In the genomic region with DNA sequence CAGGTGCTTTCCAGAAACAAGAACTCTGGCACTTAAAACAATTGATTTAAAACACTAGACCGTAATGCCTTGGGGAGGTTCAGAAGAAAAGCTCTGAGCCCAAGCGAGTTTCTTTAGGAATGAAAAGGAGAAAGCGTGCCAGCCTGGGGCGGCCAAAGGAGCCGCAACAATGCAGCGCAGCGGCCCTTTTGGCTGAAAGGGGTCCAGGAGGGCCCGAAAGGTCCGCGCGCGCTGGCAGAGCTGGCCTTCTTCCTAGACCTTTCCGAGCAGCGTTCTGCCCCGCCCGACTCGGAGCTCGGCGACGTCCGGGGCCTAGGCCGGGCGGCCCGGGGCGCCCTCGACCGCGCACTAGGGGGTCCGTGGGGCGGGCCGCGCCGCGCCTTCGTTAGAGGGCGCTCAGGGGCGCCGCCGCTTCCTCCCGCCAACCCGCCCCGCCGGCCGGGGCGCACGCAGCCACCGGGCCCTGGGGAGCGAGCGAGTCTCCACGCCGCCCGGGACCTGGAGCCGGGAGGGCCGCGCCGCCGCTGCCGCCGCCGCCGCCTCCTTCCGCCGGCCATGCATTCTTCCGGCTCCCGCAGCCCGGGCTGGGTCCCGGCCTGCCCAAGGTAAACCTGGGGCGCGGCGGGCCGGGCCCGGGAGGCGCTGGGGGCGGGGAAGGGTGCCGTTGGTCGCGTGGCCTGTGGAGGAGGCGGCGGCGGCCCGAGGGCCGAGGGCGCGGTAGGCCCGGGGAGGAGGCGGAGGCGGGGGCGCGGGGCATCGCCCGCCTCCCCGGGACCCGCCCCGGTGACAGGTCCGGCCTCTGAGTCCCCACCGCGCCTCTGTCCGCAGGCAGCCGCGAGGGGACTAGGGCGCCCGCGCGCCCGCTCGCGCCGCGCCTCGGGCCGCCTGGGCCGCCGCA, we compare ENCODE assay signal across 8 mouse cellular contexts. TPM values are rescaled to one million over a fixed set of nuclear protein-coding genes. Genes with fewer than 3 reads are reported as not detected.
DNase-seq lines count a peak whose midpoint lies in the region; ATAC-seq lines count a peak whose summit lies in the region.

A gene (plus strand): TSS at position 234 of the 898 bp plus-strand sequence.

- peak; percentile 79 to 80 for DNase-seq in heart, adult 9 months (ENCODE audit: low spot score in 2 of 2)
- peak; percentile 88 for DNase-seq in kidney, adult 9 months
- peak; percentile 58 to 71 for DNase-seq in spleen, postnatal 10 days (ENCODE audit: low spot score in 2 of 2)

- no peaks in the 10 kb centered on the region; the same call in 1 of the 2 replicates for H3K36me3 ChIP-seq in erythroblast, embryonic 14.5 days (ENCODE audit: control insufficient read depth)
- H3K36me3 ChIP-seq in embryonic facial prominence, embryonic 13.5 days, result 0 out of 2 replicates have a peak, but pooled peaks cover 11% of the 10 kb centered on the region
- H3K36me3 ChIP-seq in limb, embryonic 15.5 days, result peaks cover 1% of the 10 kb centered on the region; the same call in 1 of the 2 replicates
- no peaks in the 10 kb centered on the region for H3K36me3 ChIP-seq in midbrain, embryonic 16.5 days (ENCODE audit: control insufficient read depth, insufficient read depth, low read length)

- no peaks in the 10 kb centered on the region; the same call in 1 of the 2 replicates for H3K4me1 ChIP-seq in erythroblast, embryonic 14.5 days (ENCODE audit: control insufficient read depth)
- H3K4me1 ChIP-seq in embryonic facial prominence, embryonic 13.5 days, result peaks cover 27% of the 10 kb centered on the region
- peaks cover 15% of the 10 kb centered on the region; the same call in 1 of the 2 replicates for H3K4me1 ChIP-seq in limb, embryonic 15.5 days
- peaks cover 33% of the 10 kb centered on the region for H3K4me1 ChIP-seq in midbrain, embryonic 16.5 days (ENCODE audit: control insufficient read depth, insufficient read depth, low read length)

- peak within 1 kb of the TSS; percentile 85 for H3K4me2 ChIP-seq in embryonic facial prominence, embryonic 13.5 days
- H3K4me2 ChIP-seq in limb, embryonic 15.5 days, result peak within 1 kb of the TSS; percentile 84
- peak within 1 kb of the TSS; percentile 52 for H3K4me2 ChIP-seq in midbrain, embryonic 16.5 days (ENCODE audit: low read length)

- 1% methylated on average over 71 of the region's 113 CpGs for WGBS in embryonic facial prominence, embryonic 13.5 days
- WGBS in limb, embryonic 15.5 days, result under 1% methylated on average over 44 of the region's 113 CpGs
- WGBS in midbrain, embryonic 16.5 days, result under 1% methylated on average over 74 of the region's 113 CpGs

- H3K27ac ChIP-seq in embryonic facial prominence, embryonic 13.5 days, result peak within 1 kb of the TSS; percentile 93
- H3K27ac ChIP-seq in limb, embryonic 15.5 days, result peak within 1 kb of the TSS; percentile 94
- H3K27ac ChIP-seq in midbrain, embryonic 16.5 days (ENCODE audit: low read length), result peak within 1 kb of the TSS; percentile 96

- ATAC-seq in erythroblast, adult 5-6 weeks (replicated peaks; ENCODE audit: low FRiP score, poor library complexity, severe bottlenecking), result no peak
- peak; percentile 79 for ATAC-seq in embryonic facial prominence, embryonic 13.5 days (ENCODE audit: insufficient number of reproducible peaks, insufficient read depth, low FRiP score, low TSS enrichment, low read depth)
- peak; percentile 87 for ATAC-seq in limb, embryonic 15.5 days (ENCODE audit: insufficient number of reproducible peaks, low FRiP score, low TSS enrichment, low read depth)
- ATAC-seq in midbrain, embryonic 16.5 days, result peak; percentile 71

- no peaks in the 10 kb centered on the region; the same call in 1 of the 2 replicates for H3K9me3 ChIP-seq in erythroblast, embryonic 14.5 days (ENCODE audit: control insufficient read depth, low read length)
- H3K9me3 ChIP-seq in embryonic facial prominence, embryonic 13.5 days, result no peaks in the 10 kb centered on the region
- no peaks in the 10 kb centered on the region for H3K9me3 ChIP-seq in limb, embryonic 15.5 days
- no peaks in the 10 kb centered on the region for H3K9me3 ChIP-seq in midbrain, embryonic 16.5 days (replicated peaks; ENCODE audit: control insufficient read depth, low read length, poor library complexity, severe bottlenecking)

- peak within 1 kb of the TSS; percentile 59 for H3K4me3 ChIP-seq in erythroblast, embryonic 14.5 days (replicated peaks)
- peak within 1 kb of the TSS; percentile 95 for H3K4me3 ChIP-seq in embryonic facial prominence, embryonic 13.5 days
- peak within 1 kb of the TSS; percentile 90 for H3K4me3 ChIP-seq in limb, embryonic 15.5 days
- peak within 1 kb of the TSS; percentile 57 for H3K4me3 ChIP-seq in midbrain, embryonic 16.5 days (ENCODE audit: low read depth, low read length)

- H3K9ac ChIP-seq in embryonic facial prominence, embryonic 13.5 days, result peak within 1 kb of the TSS; percentile 95
- H3K9ac ChIP-seq in limb, embryonic 15.5 days, result peak within 1 kb of the TSS; percentile 90
- H3K9ac ChIP-seq in midbrain, embryonic 16.5 days (ENCODE audit: low read depth, low read length), result peak within 1 kb of the TSS; percentile 98

- H3K27me3 ChIP-seq in erythroblast, embryonic 14.5 days (ENCODE audit: control insufficient read depth), result peaks cover 69% of the 10 kb centered on the region
- no peaks in the 10 kb centered on the region for H3K27me3 ChIP-seq in embryonic facial prominence, embryonic 13.5 days
- H3K27me3 ChIP-seq in limb, embryonic 15.5 days, result no peaks in the 10 kb centered on the region
- H3K27me3 ChIP-seq in midbrain, embryonic 16.5 days (ENCODE audit: control insufficient read depth, insufficient read depth, low read depth, low read length), result no peaks in the 10 kb centered on the region

RNA-seq across cellular contexts. Expression of the gene that starts here (rescaled TPM):
- polyA plus RNA-seq in erythroblast, embryonic 14.5 days (2012), result 0.01 TPM in 1 of 2 replicates, not detected in the other
- 7.9 and 16.3 TPM in 2 replicates for total RNA-seq in erythroblast, adult 5-6 weeks (2015; ENCODE audit: low replicate concordance)
- total RNA-seq in erythroblast, adult 5-6 weeks (2017; ENCODE audit: low replicate concordance), result 5.7 and 8.5 TPM in 2 replicates
- 19.0 and 24.3 TPM in 2 replicates for polyA plus RNA-seq in embryonic facial prominence, embryonic 13.5 days (2015; fragmentation: Nextera tagmentation; extraction: Ambion mirVana)
- polyA plus RNA-seq in limb, embryonic 15.5 days (2015; fragmentation: Nextera tagmentation; extraction: Ambion mirVana), result 20.9 and 23.0 TPM in 2 replicates
- polyA plus RNA-seq in midbrain, embryonic 16.5 days (2015; fragmentation: Nextera tagmentation; extraction: Ambion mirVana), result 31.0 and 35.0 TPM in 2 replicates

Comparison
In these comparisons a context has a peak if more than half of its experiments do, and no peak if none do; other contexts are left out.
1. RNA of the gene that starts here (polyA plus RNA-seq): 31.0 to 35.0 TPM in midbrain, embryonic 16.5 days, 20.9 to 23.0 TPM in limb, embryonic 15.5 days and 19.0 to 24.3 TPM in embryonic facial prominence, embryonic 13.5 days; 0.01 TPM in erythroblast, embryonic 14.5 days; every median in the first group is over 10 times any median in the second.
2. Peak in every context shown above with its lines, with median percentiles within 50 percentile points of each other: H3K4me3 ChIP-seq, H3K27ac ChIP-seq, H3K4me2 ChIP-seq, H3K9ac ChIP-seq and DNase-seq.